Mouse (Mus musculus): ENCODE measurements around the gene Ifitm1.
"Not testable (repeated sequence)": the region's sequence is repeated elsewhere in the genome, so short reads cannot be mapped to it uniquely, and the experiment has no call there.

Gene Ifitm1

DNA sequence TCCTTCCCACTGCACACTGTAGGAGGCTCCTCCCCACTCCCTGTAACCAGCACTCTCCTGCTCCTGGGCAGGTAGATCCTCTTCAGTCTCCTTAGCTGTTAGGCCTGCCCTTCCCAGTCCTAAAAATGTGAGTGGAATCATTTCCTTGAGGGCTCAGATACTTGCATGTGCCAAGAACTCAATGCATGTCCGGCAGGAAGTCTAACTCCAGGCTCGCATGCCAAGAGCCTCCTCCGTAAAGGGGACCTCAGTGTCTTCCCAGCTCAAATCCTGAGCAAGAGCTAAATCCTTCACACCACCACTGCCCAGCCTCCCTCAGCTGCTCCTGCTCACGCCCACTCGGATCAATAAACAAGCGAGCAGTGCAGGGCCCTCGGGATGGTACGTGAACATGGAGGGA, 16.0 kb upstream of the Ifitm1 start:
- no peak for DNase-seq (ENCODE audit: low spot score in 2 of 2)

DNA sequence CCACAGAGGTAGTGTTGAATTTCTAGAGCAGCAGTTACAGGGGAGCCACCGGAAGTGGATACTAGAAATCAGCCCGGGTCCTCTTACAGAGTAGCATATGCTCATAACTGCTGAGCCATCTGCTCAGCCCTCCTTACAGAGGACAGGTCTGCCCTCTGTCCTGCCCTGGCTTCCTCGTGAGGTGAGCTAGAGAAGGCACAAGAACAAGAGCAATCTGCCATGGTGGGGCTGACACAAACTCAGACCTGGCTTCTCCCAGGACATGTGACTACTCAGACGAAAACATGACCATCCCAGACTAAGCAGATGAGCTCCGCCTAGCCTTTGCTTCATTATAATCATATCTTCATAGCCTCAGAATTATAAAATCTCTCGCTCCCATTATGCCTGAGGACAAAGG, 15.3 kb upstream of the Ifitm1 start:
- no peak for DNase-seq (ENCODE audit: low spot score in 2 of 2)

DNA sequence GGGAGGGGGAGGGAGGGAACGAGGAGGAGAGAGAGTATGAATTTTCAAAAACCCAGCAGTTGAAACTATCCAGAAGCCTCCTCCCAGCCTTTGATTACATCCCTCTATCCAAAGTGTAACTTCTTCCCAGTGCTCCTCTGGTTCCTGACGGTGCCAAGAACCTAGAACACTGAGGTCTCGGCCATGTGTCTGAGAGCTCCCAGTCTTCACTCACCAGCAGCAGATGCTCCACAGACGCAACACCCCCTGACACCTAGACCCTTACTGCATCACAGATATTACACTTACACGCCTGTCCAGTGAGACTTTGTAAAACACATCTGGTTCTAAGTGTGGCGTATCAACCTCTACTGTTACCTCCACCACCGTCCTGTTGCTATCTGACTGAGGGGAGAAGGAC, 14.6 kb upstream of the Ifitm1 start:
- DNase-seq (ENCODE audit: low spot score in 2 of 2) = no peak

DNA sequence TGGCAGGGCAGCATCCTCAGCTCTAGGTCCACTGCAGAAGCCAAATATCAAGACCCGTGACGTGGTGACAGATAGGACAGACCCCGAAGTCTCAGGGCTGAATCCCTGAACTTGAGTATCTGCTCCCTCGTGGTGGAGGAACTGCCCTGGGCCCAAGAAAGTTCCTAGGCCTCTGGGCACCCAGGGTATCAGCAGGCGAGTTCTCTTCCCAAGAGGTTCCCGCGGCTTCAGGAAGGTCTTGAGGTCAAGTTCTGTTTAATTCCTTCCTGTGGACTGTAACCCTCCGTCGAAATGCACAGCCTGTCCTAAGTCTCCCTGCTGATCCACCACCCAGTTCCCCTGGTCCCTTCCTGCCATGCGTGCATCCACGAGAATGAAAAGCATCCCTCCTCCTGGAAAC, 13.9 kb upstream of the Ifitm1 start:
- no peak for DNase-seq (ENCODE audit: low spot score in 2 of 2)

DNA sequence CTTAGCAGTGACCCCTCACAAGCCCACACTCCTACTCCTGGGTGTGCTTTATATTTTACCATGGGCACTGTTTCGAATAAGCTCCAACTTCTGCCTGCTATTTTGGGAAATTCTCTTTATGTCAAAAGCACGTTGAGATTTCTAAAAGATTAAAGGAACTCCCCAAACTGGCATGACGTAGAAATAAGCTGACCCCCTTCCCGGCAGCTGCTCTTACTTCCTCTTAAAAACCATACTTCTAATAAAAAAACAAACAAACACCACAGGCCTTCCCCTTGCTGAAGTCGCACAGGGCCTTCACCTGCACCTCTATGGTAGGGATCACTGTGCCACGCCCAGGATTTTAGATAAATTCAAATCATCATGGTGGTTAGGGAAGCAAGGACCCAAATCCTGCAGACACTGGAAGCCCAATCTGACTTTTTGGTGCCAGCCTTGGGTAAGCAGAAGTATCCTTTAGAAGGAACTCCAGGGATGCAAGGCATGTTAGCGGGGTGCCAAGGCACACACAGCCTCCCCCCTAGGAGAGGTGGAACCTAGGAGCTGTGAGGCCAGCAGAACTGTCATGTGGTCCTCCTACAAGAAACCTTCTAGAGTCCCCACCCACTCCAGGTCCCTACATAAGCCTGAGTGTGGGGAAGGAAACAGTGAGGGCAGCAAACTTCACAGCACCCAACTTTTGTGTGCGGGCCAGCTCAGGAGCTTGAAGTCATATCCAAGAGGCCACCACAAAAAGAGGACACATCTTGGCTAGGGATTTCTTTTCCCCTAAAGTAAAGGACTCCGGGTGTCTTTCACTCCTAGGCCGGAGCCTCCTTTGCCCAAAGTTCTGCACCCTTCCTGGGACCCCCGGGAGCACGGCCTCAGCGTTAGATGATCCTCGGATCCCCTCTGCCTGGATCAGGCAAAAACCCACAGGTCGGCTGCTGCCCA, 13.0 kb upstream of the Ifitm1 start:
- no peak for DNase-seq (ENCODE audit: low spot score in 2 of 2)

DNA sequence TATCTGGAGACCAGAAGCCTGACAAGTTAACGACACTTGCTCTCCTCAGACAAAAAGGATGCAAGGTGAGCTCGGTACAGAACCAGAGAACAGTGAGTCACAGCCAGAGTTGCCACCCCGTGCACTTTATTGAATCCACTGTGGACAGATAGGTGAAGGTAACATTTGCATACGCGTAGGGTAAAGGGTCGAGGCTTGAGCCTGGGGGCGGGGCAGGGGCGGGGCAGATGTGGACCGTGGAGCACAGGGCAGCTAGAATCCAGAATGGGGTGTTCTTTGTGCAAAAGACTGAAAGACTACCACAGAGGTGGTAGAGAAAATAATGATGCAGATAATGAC, 12.3 kb upstream of the Ifitm1 start:
- DNase-seq (ENCODE audit: low spot score in 2 of 2) = no peak

DNA sequence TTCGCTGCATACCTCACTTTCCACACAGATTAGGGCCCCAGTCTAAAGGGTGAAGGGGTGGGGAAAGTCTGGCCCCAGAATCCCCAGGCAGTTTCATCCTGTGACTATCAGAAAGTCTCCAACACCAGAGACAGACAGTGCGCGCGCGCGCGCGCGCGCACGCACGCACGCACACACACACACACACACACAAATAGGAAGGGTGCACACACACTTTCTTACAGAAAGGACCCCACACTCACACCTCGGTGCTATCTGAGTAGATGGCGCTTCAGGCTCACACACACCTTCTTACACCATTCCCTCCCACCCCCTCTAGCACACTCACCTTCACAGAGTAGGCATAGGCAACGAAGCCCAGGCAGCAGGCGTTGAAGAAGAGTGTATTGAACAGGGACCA, 11.7 kb upstream of the Ifitm1 start:
- DNase-seq (ENCODE audit: low spot score in 2 of 2) = no peak

DNA sequence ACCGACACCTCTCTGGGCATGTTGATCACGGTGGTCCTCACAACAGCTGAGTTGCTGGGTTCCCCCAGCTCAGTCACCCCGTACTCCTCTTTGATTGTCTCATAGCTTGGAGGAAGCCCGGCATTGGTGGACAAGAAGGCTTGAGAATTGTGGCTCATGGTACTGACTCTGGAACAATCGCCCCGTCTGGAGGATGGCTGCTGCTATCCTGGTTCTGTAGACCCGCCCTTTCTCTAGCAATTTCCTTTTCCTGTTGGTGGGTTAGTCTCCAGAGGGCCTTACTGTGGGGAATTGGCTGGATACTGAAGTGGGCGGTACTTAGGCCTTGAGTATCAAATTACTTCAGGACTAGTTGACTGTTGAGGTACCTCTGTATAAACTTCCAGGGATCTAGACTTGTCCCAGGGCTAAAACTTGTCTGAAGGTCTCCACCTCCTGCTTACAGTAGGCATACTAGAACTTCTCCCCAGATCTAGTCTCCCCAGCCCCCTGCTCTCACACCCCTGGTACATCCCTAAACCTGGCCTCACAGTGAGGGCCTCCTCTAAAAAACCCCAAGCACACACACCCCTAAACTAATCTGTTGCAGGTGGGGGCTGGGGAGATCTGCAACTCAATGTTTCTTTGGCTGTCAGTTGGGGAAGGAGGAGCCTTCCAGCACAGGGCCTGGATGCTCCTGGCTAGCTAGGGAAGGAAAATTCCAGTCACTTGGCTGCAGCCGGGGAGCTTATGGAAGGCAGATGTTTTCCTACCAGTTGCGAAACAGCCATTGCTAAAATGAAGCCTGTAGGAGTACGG, 11.1 kb upstream of the Ifitm1 start, which contains the start of the genes Gm45717 and Ifitm2:
Gm45717 (minus strand) TSS at position 180 of the 798 bp plus-strand sequence.
Ifitm2 (minus strand) TSS at position 230 of the 798 bp plus-strand sequence.
- no peak for DNase-seq (ENCODE audit: low spot score in 2 of 2)

DNA sequence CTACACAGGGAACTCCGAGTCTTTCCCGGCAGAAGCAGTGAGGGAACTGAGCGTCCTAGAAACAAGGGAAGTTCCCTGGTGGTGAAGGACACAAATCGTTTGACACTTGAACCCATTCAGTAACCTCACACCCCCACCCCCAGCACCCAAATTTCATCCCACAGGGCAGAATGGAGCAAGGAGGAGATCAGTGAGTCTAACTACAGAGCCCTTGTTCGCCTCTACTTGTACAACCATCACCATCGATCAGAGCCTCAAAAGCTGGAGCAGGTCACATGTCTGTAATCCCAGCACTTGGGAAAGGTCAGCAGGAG, 10.5 kb upstream of the Ifitm1 start:
- no peak for DNase-seq (ENCODE audit: low spot score in 2 of 2)

DNA sequence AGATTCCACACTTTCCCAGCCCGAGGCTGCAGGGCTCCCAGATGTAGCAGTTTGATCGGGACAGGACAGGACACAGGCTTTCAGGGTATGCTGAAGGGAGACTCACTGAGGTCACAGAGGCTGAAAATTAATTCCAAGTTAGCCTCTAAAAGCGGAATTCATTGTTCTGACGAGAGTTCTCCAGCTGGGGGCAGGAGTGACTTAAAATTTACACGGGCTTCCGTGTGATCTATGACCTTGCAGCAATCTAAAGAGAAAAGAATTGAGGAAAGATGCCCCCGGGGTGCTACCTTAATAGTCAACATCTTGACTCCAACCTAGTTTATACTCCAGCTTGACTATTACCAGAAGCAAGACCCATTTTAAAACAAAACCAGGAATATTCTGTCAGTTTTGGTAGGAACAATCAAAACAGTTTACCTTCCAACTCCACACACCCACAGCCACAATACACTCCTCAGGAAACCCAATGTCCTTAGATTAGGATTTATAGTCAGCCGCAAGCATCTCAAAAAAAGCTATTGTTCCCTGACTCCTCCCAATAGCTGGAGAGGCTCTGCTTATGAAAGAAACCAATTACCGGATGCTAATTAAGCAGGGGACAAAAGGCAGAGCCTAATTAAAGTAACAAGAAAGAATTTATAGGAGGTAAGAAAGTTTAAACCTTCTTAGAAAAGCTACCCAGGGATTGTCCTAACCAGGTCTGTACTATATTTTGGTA, 7.7 kb upstream of the Ifitm1 start:
- DNase-seq (ENCODE audit: low spot score in 2 of 2) = peak in 1 of 2 experiments; percentile 28

DNA sequence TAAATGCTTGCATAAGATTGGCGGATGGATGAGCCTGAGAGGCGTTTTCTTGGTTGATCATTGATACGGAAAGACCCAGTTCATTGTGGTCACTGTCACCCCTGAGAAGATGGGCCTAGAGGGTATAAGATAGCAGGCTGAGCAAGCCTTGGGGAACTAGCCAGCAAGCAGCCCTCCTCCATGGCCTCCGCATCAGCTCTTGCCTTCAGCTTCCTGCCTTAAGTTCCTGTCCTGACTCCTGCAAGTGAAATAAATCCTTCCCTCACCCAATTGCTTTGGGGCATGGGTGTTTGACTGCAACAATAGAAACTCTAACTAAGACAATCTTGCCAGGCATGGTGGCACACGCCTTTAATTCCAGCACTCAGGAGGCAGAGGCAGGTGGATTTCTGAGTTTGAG, 7.0 kb upstream of the Ifitm1 start:
- no peak for DNase-seq (ENCODE audit: low spot score in 2 of 2)

DNA sequence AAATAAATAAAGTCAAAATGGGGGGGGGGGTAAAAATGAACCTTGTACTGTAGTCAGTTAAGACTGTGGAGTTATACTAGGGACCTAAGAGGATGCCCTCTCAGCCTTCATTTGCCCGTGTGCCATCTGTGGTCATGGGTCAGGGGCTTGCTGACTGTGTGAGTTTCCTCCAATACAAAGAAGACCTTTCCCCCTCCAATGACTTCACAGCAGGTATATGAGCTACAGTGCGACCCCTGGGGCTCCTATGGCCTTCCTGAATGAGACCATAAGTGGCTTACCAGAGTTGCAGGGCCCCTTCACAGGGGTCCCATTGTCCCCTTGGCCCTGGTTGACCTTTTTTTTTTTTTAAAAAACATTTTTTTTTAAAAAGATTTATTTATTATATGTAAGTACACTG, 5.6 kb upstream of the Ifitm1 start:
- DNase-seq (ENCODE audit: low spot score in 2 of 2) = no peak

DNA sequence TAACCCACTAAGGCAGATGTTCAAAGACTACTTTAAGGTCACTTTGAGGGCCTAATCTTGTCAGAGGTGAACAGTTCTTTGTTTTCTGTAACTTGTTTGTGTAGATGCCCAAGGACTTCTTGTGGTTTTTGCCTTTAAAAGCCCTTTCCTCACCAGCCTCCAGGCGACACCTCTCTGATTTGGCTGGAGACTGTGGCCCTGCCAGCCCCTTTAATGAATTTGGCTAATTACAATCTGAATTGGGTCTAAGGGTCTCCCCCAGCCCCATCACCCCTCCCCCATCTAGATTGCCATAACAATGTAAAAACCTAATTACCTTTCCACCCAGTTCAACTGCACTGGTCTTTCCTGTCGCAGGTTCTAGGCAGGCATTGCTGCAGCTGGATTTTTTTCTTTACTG, 4.3 kb upstream of the Ifitm1 start:
- no peak for DNase-seq (ENCODE audit: low spot score in 2 of 2)

DNA sequence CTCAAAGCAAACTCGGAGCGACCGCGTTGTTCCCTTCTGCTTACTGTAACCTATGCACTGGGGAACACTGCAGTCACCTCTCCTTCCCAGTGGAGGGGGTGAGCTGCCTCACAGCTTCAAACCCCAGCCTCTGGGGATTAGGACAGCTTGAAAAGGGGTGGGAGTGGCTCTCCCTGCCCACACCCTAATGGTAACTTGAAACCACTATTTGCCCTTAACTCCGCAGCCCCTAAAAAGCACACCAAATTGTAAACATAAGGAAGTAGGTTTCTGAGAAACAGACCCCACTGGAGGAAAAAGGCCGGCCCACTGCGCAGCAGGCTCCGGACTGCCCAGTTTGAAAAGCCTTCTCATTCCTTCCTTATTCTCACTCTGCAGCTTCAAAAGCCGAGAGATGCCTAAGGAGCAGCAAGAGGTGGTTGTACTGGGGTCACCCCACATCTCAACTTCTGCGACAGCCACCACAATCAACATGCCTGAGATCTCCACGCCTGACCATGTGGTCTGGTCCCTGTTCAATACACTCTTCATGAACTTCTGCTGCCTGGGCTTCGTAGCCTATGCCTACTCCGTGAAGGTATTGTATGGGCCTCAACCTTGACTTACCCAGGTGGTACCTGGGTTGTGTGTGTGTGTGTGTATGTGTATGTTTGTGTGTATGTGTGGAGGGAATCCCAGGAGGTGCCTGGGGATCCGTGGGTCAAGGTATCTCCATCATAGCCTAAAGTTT, 1.0 kb downstream of the Ifitm1 start:
- DNase-seq (ENCODE audit: low spot score in 2 of 2) = no peak

DNA sequence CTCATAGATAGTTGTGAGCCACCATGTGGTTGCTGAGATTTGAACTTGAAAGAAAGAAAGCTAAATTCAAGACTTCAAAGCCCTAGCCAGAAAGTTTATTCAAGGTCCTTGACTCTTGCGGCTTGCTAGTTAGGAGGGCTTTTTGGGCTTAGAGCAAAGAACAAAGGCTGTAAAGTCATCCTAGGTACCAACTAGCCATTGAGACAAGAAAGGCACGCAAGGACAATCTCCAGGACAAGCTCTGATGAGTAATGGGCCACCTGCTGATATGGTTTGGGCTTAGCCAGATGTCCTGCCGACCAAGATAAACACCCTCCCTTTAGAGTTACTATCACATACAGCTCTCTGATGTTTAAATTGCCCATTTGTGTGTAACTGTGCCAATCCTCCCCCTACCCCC, 1.7 kb downstream of the Ifitm1 start:
- DNase-seq (ENCODE audit: low spot score in 2 of 2) = not testable (repeated sequence)

DNA sequence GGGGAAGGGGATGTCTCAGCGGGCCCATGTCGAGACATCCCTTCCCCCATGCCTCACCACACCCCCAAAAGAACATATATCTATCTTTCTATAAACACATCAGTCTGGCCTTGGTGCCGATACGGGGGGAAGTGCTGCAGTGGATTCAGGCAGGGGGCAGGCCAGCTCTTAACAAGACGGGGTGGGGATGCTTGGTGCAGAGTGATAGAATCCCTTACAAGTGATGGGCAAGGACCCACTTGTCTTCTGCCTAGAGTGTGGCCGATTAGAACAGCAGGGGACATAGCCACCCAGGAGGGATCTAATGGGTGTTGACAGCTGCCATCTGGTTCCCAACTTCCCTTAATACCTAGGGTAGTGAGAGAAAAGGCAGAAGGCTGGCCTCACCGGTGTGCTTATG, 3.9 kb downstream of the Ifitm1 start:
- no peak for DNase-seq (ENCODE audit: low spot score in 2 of 2)

DNA sequence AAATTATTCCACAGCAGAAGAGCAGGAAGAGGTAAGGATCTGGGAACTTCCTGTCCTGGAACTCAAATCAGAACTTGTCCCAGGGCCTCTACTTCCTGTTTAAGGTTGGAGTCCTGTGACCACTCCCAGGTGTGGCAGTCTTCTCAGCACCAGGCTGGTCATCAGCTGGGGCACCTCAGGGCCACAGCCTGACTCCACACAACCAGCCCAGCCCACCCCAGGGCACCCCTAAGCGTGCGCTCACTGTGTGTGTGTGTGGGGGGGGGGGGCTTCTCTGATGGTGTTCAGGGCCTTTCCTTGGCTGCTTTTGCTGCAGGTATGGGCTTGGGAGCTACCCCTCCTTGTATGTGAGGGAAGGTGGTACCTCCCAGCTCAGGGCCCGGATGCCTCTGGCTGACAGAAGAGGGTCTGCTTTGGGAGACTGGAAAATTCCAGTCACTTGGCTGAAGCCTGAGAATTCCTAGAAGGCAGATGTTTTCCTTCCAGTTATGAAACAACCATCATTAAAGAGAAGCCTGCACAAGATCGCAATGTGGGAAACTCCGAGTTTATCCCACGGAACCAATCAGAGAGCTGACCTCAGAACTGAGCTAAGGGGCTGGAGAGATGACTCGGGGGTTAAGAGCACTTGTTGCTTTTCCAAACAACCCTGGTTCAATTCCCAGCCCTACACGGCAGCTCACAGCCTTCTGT, 4.6 kb downstream of the Ifitm1 start:
- no peak for DNase-seq (ENCODE audit: low spot score in 2 of 2)

DNA sequence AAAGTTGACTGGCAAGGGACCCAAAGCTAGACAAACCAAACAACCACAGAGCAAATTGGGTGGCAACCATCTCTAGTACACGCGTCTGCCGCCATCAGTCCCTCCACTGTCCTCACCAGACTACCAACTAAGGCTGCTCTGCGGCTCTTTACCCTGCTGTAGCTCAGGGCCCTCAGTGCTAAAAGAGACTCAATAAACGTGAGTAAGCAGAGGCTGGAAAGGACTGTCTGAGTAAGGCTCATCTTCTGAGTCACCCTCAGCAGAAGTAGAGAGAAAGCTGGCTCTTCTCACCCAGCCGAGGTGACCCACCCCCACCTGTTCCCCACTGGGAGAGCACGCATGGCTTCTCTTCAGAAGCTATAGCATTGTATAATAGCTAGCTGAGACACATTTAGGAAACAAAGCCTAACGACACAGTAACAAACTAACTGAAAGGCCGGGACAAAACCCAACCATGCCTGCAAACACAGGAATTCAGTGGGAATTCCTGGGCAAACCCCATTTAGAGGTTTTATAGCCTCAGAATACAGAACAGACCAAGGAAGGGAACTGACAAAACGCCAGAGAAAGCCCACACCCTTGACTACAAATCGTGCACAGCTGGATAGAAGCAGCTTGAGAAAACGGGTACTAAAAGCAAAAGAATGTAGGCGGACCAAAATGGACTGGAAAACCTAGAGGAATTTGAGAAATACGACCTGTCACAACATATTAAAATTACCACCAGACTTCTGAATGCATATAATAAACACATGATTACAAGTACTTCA, 6.6 kb downstream of the Ifitm1 start:
- DNase-seq (ENCODE audit: low spot score in 2 of 2) = no peak

DNA sequence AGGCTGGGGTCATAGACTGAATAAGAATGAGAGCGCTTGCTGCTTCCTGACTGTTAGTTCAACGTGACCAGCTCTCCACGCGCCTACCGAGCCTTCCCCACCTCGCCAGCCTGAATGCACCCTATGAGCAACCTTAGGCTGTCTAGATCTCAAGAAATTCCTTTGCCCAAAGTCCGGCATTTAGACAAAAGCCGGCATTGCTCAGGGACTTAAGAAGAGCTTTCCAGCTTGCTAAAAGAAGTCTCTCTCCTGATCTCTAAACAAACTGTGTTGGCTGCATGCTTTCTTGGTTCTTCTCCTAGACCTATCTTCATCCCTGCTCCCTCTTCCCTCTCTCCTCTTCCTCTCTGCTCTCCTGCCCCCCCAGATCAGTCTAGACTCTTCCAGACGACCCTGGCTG, 7.9 kb downstream of the Ifitm1 start:
- no peak for DNase-seq (ENCODE audit: low spot score in 2 of 2)

DNA sequence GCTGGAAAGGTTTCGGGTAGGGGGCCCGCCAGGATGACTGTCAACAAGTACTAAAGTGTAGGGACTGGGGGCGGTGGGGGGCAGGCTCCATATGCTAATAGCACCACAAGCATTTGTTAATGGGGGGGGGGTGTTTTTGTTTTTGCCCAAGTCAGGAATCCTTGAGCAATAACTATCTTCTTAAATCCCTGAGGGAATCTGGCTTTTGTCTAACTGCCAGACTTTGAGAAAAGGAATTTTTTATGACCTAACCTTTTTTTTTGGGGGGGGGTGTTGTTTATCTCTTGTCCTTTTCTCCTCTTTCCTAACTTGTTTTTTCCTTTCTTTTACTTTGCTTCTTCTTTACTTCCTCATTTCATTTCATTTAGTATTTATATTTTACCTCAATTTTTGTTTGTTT, 8.4 kb downstream of the Ifitm1 start:
- DNase-seq (ENCODE audit: low spot score in 2 of 2) = no peak
